Mouse (Mus musculus): ENCODE measurements around the gene Cdadc1. TPM values are rescaled to one million over a fixed set of nuclear protein-coding genes. Genes with fewer than 3 reads are reported as not detected.

Gene Cdadc1
- polyA plus RNA-seq, 1 experiment: 8.7 TPM

DNA sequence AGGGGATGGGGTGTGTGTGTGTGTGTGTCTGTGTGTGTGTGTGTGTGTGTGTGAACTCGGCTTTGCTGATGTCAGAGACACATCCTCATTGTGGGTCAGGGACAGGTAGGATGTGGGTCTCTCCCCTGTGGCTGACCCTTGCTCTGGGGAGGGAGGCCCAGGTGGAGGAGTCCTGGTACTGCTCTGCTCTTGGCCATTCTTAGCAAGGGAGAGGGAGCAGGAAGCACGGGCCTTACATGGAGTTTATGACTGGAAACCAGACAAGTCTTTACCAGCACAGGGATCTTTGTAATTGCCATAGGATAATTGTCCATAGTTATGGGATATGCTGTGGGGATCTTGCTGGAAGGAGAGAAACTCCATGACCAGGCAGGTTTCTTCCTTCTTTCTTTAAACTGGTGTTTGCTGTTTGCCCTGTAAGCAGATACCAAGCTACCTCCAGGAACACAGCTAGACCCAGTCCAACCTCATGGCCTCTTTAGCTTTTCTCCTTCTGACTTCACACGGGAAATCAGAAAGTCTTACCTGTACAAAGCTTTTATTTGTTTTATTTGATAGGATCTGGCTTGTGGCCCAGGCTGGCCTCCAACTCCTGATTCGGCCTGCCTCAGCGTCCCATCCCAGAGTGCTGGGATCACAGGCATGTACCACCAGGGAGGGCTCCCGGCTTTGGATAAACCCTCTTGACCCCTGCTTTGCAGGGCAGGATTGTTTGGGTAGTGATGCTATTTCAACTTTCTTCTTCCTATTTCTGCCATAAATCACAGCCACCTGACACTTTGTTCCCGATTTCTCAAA, 41.3 kb upstream of the Cdadc1 start:
- Histone ChIP-seq H3K36me3 (ENCODE audit: control insufficient read depth, insufficient read depth, low read length) (no peaks in the 10 kb centered on the region), H3K27ac (ENCODE audit: control insufficient read depth, insufficient read depth, low read depth, low read length) (no peak overlapping the region), H3K4me1 (ENCODE audit: control insufficient read depth, insufficient read depth, low read length) (no peaks in the 10 kb centered on the region), H3K27me3 (ENCODE audit: control insufficient read depth, insufficient read depth, low read length) (no peaks in the 10 kb centered on the region), H3K4me3 (ENCODE audit: control insufficient read depth, low read depth, low read length) (no peak overlapping the region)
- no peak for TF ChIP-seq CTCF (IDR thresholded peaks at IDR 0.05; ENCODE audit: control insufficient read depth, insufficient read depth, insufficient replicate concordance, low read depth, low read length)
- no peak for TF ChIP-seq POLR2A (IDR thresholded peaks at IDR 0.05; ENCODE audit: control insufficient read depth, low read depth, low read length)

DNA sequence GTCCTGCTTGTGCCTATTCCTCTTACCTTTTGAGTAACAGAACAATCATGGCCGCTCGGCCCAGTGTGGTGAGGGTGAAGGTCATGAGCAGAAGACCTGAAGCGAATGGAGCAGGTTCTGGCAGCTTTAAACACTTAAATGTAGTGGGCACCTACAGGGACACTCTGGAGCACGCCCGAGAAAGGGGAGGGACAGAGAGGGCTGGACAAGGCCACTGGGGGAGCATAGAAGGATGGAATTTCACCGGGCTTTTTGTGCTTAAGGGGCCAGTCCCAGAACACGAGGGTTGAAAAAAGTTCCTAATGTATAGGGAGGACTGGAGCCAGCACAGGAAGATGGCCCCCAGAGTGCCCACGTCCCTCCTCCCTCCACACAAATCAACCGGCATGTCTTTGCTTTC, 36.2 kb upstream of the Cdadc1 start:
- H3K27me3 ChIP-seq (ENCODE audit: control insufficient read depth, insufficient read depth, low read length): no peaks in the 10 kb centered on the region
- H3K36me3 ChIP-seq (ENCODE audit: control insufficient read depth, insufficient read depth, low read length): no peaks in the 10 kb centered on the region
- TF ChIP-seq POLR2A (IDR thresholded peaks at IDR 0.05; ENCODE audit: control insufficient read depth, low read depth, low read length): no peak
- TF ChIP-seq CTCF (IDR thresholded peaks at IDR 0.05; ENCODE audit: control insufficient read depth, insufficient read depth, insufficient replicate concordance, low read depth, low read length): no peak
- no peak overlapping the region for H3K4me3 ChIP-seq (ENCODE audit: control insufficient read depth, low read depth, low read length)
- no peak overlapping the region for H3K27ac ChIP-seq (ENCODE audit: control insufficient read depth, insufficient read depth, low read depth, low read length)
- H3K4me1 ChIP-seq (ENCODE audit: control insufficient read depth, insufficient read depth, low read length): peaks cover 5% of the 10 kb centered on the region

DNA sequence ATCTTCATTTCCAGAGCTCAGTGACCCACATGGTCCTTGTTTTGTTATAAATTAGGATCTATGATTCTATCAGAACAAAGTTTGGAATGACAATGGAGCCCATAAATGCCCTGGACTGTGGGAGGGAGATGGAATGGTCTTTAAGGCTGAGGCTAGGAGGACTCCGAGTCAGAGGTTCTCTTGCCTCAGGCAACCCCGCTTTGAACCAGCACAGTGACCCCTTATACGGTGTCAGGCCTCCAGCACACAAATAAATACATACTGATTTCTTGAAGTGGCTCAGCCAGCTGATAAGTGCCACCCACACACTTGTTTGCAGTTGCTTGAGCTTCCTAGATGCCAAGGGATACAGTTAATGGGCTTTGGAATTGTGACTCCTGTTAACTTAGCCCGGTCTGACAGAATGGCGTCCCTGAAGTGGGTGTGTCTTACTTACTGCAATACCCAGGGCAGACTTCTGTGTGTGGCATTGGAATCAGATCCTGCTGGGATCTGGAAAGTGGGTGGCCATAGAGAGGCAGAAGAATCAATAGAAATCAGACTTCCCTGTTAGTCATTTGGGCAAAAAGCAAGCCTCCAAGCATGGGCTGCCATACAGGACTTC, 35.6 kb upstream of the Cdadc1 start:
- no peaks in the 10 kb centered on the region for H3K27me3 ChIP-seq (ENCODE audit: control insufficient read depth, insufficient read depth, low read length)
- no peak for TF ChIP-seq CTCF (IDR thresholded peaks at IDR 0.05; ENCODE audit: control insufficient read depth, insufficient read depth, insufficient replicate concordance, low read depth, low read length)
- no peak for TF ChIP-seq POLR2A (IDR thresholded peaks at IDR 0.05; ENCODE audit: control insufficient read depth, low read depth, low read length)
- no peak overlapping the region for H3K27ac ChIP-seq (ENCODE audit: control insufficient read depth, insufficient read depth, low read depth, low read length)
- H3K4me3 ChIP-seq (ENCODE audit: control insufficient read depth, low read depth, low read length): no peak overlapping the region
- no peaks in the 10 kb centered on the region for H3K36me3 ChIP-seq (ENCODE audit: control insufficient read depth, insufficient read depth, low read length)
- H3K4me1 ChIP-seq (ENCODE audit: control insufficient read depth, insufficient read depth, low read length): peaks cover 5% of the 10 kb centered on the region

DNA sequence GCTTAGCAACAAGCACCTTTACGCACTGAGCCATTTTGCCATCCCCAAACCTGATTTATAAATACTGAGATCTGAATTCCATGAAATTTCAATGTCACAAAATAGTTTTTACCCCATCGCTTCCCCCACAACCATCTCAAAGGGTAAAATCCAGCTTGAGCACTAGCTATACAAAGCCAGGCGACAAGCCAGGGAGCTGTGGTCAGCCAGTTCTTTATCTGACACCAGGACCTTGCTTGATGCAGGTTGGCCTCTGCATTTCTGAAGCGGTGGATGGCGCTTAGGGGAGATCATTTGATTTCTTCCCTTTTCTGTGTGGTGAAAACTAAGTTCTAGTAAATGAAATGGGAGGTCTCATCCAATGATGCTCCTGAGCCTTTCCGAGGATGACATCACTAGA, 34.3 kb upstream of the Cdadc1 start:
- Histone ChIP-seq H3K27ac (ENCODE audit: control insufficient read depth, insufficient read depth, low read depth, low read length) (no peak overlapping the region), H3K4me3 (ENCODE audit: control insufficient read depth, low read depth, low read length) (no peak overlapping the region), H3K4me1 (ENCODE audit: control insufficient read depth, insufficient read depth, low read length) (peaks cover 5% of the 10 kb centered on the region), H3K36me3 (ENCODE audit: control insufficient read depth, insufficient read depth, low read length) (no peaks in the 10 kb centered on the region), H3K27me3 (ENCODE audit: control insufficient read depth, insufficient read depth, low read length) (no peaks in the 10 kb centered on the region)
- TF ChIP-seq POLR2A (IDR thresholded peaks at IDR 0.05; ENCODE audit: control insufficient read depth, low read depth, low read length) (no peak), CTCF (IDR thresholded peaks at IDR 0.05; ENCODE audit: control insufficient read depth, insufficient read depth, insufficient replicate concordance, low read depth, low read length) (no peak)

DNA sequence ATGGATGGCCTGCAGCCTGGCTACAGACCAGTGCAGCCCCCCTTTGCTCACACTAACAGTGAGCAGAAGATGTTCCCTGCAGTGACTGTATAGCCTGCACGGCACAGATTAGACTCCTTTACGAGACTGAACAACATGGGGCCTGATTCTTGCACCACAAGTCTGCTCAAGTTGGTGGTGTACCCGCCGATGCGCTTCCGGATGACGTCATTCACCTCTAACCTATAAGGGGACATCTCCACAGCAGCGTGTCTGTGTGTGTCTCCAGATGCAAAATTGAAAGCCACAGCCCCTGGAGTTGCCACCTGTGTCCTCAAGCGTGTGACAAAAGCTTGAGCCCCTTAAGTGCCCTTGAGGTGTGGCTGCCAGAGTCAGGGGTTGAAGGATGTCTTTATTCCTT, 32.3 kb upstream of the Cdadc1 start:
- H3K4me3 ChIP-seq (ENCODE audit: control insufficient read depth, low read depth, low read length): peak overlapping the region; percentile 77
- H3K36me3 ChIP-seq (ENCODE audit: control insufficient read depth, insufficient read depth, low read length): no peaks in the 10 kb centered on the region
- TF ChIP-seq POLR2A (IDR thresholded peaks at IDR 0.05; ENCODE audit: control insufficient read depth, low read depth, low read length) (no peak), CTCF (IDR thresholded peaks at IDR 0.05; ENCODE audit: control insufficient read depth, insufficient read depth, insufficient replicate concordance, low read depth, low read length) (no peak)
- no peak overlapping the region for H3K27ac ChIP-seq (ENCODE audit: control insufficient read depth, insufficient read depth, low read depth, low read length)
- no peaks in the 10 kb centered on the region for H3K27me3 ChIP-seq (ENCODE audit: control insufficient read depth, insufficient read depth, low read length)
- H3K4me1 ChIP-seq (ENCODE audit: control insufficient read depth, insufficient read depth, low read length): peaks cover 13% of the 10 kb centered on the region

DNA sequence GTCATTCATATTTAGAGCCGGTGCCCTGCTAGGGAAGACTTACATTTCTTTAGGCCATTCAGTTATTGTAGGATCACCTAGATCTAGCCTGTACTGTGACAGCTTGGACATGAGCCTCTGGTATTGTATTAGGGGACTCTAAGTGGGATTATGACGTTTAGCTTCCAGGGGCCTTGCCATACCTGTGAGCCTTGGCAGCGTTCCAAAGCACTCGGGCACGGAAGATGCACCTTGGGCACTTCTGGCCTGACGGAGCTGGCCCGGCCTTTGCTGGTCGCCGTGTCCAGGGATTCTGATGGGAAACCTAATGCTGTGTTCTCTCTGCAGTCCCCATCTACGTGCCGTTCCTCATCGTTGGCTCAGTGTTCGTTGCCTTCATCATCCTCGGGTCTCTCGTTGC, 31.5 kb upstream of the Cdadc1 start:
- H3K27me3 ChIP-seq (ENCODE audit: control insufficient read depth, insufficient read depth, low read length): no peaks in the 10 kb centered on the region
- TF ChIP-seq CTCF (IDR thresholded peaks at IDR 0.05; ENCODE audit: control insufficient read depth, insufficient read depth, insufficient replicate concordance, low read depth, low read length) (no peak), POLR2A (IDR thresholded peaks at IDR 0.05; ENCODE audit: control insufficient read depth, low read depth, low read length) (peak; percentile 64; the same call in 1 of the 2 replicates)
- H3K4me3 ChIP-seq (ENCODE audit: control insufficient read depth, low read depth, low read length): peak overlapping the region; percentile 77
- H3K36me3 ChIP-seq (ENCODE audit: control insufficient read depth, insufficient read depth, low read length): no peaks in the 10 kb centered on the region
- peaks cover 17% of the 10 kb centered on the region for H3K4me1 ChIP-seq (ENCODE audit: control insufficient read depth, insufficient read depth, low read length)
- H3K27ac ChIP-seq (ENCODE audit: control insufficient read depth, insufficient read depth, low read depth, low read length): no peak overlapping the region

DNA sequence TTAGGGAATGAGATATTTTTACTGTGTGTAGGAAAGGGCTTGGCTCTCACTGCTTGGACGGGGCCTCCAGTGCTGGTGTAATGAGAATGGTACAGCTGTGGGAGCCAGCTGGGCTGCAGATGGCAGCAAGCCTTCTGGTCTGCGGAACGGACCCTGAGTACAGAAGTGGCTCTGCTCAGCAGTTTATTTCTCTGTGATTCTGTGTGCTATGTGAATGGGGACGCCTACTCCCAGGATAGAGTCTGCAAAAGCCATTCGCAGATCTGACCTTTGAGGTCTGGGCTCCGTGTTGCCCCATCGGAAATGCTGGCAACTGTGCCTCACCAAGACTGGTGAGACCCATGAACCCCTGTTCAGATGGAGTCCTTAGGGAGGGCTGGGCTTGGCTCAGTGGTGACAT, 30.1 kb upstream of the Cdadc1 start:
- no peak overlapping the region for H3K27ac ChIP-seq (ENCODE audit: control insufficient read depth, insufficient read depth, low read depth, low read length)
- peaks cover 17% of the 10 kb centered on the region for H3K4me1 ChIP-seq (ENCODE audit: control insufficient read depth, insufficient read depth, low read length)
- H3K36me3 ChIP-seq (ENCODE audit: control insufficient read depth, insufficient read depth, low read length): no peaks in the 10 kb centered on the region
- no peaks in the 10 kb centered on the region for H3K27me3 ChIP-seq (ENCODE audit: control insufficient read depth, insufficient read depth, low read length)
- no peak overlapping the region for H3K4me3 ChIP-seq (ENCODE audit: control insufficient read depth, low read depth, low read length)
- no peak for TF ChIP-seq POLR2A (IDR thresholded peaks at IDR 0.05; ENCODE audit: control insufficient read depth, low read depth, low read length)
- TF ChIP-seq CTCF (IDR thresholded peaks at IDR 0.05; ENCODE audit: control insufficient read depth, insufficient read depth, insufficient replicate concordance, low read depth, low read length): no peak
